Mouse (Mus musculus): ENCODE measurements at regions not wholly inside any gene's neighbourhood (a gene's known extent, or its start where the extent isn't known, plus 50 kb on each side); places are given as distances from the start of the nearest gene placed in this dataset.

GRCm38 (mm10) chr14:100792094-100792493 is 408.0 kb downstream of the Prr30 start:
- DNase-seq: no peak

DNA sequence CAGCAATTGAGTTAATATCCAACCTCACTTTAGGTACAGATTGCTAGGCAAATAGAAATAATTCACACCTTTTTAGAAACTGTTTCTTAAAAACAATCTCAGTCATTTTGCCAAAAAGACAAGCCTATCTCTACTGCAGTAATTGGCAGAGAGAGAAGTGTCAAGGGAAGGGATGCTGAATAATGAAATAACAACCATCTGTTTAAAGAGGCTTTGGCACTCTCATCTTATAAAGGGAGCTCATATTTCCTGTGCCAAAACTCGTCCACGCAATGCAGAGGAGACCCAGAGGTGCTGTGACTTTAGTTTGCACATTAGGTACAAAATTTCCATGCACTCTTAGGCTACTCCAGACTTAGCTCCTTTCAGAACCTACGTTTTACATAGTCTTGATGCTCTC is 418.2 kb downstream of the Prr30 start:
- DNase-seq: no peak

DNA sequence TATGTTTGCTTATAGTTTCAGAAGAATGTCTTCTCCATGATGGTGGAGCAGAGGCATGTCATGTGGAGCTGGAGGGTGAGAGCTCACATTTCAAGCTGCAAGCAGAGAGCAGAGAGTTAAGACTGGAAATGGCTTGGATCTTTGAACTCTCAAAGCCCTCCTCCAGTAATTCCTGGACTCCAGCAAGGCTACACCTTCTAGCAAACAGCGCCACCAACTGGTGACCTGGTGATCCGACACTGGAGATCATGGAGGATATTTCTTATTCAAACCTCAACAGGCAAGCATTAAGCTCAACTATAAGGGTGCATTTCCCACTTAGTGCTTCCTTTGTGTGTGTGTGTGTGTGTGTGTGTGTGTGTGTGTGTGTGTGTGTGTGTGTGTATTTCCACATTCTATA is 446.2 kb downstream of the Prr30 start:
- no peak for DNase-seq

DNA sequence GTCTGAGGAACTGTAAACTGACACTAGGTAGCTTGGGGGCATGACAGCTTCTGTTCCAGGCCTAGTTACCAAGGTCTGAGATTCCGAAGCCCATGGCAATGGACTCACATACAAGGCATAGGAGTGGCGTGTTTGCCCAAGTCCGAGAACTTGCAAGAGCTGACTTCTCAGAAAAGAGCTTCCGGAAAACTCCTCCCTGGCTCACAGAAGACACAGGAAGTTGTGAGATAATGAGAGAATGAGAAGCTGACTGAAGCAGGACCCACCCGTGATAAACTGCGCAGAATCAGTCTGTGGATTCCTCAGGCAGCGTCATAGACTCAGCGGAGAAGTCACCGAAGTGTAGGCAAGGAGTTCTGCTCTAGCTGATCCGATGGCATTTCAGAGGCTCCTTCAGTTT is 447.4 kb downstream of the Prr30 start:
- DNase-seq: no peak

DNA sequence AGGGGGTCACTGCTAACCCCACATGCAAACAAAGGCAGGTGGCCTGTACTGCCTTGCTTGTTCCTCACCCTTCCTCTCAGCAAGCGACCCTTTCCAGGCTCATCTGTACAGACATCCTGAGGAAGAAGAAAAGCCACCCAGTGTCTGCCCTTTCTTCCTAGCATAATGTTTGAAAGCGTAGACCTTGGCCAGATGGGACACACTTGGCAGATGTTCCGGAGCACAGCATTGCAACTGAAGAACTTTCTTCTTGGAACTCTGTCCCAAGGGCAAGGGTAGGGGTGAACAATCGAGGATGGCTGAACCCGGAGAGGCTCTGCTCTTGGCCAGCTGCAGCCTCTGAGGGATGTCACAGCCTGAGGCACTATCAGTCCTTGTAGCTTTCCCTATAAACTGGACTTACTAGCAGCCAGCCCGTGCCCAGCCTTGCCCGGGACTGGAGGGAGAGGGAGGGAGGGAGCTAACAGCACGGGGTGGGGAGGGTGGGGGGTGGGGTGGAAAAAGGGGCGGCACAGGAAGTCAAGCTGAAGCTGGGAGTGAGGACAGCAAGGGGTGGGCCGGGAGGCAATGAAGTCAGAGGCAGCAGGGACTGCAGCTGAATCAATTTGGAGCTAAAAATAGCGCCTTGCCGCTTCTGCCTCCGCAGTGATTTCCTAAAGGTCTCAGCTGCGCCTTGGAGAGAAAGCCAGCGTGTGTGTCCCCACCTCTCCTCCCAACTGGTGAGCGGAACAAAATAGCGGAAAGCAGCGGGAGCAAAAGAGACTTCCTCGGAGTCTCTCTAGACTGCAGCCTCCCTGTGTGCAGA is 450.2 kb downstream of the Prr30 start:
- DNase-seq: peak; percentile 12

- no peak for DNase-seq
These were observed 450.8 kb upstream of the Klf12 start for GRCm38 (mm10) chr14:100735276-100735675.

DNA sequence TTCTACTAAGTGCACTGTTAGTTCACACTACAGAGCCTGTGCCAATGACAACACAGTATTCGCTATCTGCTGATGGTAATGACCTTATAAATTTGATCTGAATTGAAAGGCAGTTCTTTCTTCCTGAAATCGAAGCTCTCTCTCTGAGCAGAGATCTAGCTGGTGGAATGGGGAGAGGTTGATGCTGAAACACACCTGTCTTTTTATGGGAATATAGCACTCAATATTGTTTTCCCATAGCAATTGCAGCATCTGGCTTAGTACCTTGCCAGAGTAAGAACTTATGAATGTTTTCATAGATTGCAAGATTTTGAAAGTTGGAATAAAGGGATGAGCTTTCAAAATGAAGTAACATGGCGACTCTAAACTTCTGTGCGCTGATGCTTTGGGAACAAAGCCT is 444.0 kb upstream of the Klf12 start:
- no peak for DNase-seq

- no peak for DNase-seq
These were observed 443.2 kb upstream of the Klf12 start for GRCm38 (mm10) chr14:100727701-100728100.

DNA sequence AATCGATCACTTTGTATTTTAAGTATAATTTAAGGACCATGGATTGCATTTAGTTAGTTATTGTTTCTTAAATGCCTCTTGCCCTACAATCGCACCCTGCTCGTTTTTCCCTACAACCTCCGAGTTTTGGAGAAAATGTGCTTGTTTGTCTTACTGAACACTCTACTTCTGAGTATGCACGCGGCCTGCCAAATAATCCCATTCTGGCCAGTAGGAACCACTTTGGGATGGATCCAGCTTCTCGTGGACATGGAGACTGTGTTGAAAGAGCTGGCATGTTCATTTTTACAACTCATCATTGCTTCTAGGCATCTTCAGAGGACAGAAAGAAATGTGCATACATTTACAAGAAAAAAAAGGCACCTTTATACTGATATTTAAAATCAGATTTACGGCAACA is 440.5 kb upstream of the Klf12 start:
- no peak for DNase-seq

DNA sequence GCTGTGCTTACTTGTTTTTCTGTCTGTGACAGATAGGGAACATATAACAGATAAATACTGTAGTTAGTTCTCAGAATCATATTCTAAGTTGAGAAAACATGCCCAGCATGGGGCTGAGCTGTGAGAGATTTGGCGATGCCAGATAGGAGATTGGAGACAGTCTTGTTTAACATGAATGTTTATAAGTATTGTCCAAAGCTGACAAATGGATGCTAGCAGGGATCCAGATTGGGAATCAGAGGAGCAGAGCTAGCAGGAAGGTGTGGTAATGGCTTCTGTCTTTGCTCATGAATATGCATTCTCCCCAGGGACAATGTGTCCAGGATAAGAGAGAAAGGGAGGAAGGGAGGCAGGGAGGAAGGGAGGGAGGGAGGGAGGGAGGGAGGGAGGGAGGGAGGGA is 436.2 kb upstream of the Klf12 start:
- DNase-seq: no peak

GRCm38 (mm10) chr14:100714952-100715351 is 430.5 kb upstream of the Klf12 start:
- DNase-seq: no peak

DNA sequence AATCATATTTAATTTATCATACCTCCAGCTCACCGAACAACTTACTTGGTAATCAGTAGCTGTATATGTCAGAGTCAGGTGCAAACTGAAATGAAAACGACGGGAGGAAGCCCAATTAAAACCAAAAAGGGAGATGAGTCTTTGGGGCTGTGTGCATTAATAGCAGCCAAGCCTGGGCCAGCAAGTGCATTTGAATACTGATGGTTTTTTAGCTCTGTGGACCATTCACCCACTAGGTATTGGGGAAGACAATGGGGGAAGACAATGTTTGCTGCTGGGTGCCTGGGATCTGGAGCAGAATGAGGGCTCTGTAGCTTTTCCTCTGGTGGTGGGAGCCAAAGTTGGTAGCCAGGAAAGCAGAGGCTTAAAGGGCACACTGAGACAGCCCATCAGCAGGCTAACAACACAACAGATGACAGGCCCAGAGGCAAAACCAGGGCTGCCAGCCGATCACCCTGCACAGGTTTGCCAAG is 429.6 kb upstream of the Klf12 start:
- DNase-seq: no peak

DNA sequence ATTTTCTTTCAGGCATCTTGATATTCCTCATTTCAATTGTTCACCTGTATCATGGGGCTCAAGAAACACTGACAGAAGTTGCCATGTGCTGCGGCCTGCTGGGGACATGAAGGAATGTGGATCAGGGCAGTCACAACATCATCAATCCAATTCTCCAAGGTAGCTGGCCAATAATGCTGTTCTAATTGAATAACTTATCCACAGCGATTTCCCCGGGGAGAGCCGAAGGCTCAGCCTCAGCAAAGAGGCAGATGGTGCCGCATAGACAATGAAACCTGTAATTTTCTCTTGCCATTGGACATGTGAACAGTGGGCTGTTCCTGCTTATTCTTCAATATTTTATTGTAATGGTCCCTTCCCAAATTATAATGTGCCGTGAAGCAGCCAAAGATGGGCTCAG is 429.1 kb upstream of the Klf12 start:
- DNase-seq: no peak

GRCm38 (mm10) chr14:100665361-100665955 is 381.0 kb upstream of the Klf12 start:
- DNase-seq: no peak

- no peak for DNase-seq
These were observed 379.7 kb upstream of the Klf12 start for GRCm38 (mm10) chr14:100664180-100664579.

DNA sequence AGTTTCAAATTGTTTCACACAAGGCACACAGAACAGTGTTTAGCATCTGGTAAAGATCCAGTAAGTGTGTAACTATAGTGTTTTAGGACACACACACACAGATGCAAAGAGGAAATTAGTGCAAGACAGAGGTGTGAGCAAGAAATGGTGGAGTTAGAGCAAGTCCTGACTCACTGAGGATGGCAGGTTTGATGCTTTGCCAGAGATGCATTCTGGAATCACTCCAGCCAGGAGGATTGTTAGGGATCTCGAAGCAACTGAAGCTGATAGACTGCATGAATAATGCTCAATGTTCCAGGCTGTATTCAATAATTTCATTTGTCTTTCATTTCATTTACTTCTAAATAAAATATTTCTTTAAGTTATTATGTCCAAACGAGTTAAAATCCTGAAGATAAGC is 357.6 kb upstream of the Klf12 start:
- DNase-seq: no peak

DNA sequence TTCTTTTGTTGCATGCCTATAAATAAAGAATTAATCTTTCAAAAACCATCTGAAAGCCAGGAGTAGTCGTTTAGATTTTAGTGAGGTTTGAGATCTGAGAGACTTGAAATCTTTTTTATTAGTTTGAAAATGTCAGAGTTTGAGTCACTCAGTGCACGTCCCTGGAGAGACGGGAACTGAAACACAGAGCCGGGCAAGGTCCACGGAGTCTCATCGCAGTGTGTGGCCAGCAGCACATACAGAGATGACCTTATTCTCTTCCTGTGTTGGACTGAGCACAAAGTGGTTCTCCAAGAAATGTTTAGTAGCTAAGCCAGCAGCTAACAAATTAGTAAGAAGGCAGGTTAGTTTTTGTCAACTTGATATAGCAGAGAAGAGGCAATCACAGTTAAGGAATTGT is 350.0 kb upstream of the Klf12 start:
- no peak for DNase-seq

DNA sequence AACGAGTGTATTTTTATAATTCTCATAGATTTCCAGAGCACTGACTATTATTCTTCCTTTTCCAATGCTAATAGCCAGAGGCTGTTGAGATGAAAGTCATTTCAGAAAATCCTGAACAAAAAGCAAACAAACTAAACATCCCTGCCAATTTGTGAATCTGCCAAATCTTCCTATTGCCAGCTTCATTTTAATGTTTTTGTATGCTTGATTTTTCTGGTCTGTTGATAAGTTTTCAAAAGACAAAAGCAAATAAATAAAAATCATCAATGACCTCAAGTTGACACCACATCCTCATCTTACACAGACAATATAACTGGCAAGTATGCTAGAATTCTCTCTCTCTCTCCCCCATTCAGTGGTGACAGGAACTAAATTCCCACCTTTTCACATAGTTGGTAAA is 347.2 kb upstream of the Klf12 start:
- no peak for DNase-seq

GRCm38 (mm10) chr14:100630197-100630596 is 345.7 kb upstream of the Klf12 start:
- no peak for DNase-seq

GRCm38 (mm10) chr14:100627523-100627922 is 343.0 kb upstream of the Klf12 start:
- no peak for DNase-seq

DNA sequence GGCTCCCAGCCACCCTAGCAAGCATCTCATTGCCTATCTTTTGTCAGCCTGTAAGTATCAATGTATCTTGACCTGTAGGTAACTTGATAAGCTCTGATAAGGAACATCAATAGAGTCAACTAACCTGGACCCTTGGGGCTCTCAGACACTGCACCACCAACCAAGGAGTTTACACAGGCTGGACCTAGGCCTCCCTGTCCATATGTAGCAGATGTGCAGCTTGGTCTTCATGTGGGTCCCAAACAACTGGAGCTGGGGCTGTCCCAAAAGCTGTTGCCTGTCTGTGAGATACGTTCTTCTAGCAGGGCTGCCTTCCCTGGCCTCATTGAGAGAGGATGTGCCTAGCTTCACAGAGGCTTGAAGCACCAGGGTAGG is 335.2 kb upstream of the Klf12 start:
- no peak for DNase-seq

DNA sequence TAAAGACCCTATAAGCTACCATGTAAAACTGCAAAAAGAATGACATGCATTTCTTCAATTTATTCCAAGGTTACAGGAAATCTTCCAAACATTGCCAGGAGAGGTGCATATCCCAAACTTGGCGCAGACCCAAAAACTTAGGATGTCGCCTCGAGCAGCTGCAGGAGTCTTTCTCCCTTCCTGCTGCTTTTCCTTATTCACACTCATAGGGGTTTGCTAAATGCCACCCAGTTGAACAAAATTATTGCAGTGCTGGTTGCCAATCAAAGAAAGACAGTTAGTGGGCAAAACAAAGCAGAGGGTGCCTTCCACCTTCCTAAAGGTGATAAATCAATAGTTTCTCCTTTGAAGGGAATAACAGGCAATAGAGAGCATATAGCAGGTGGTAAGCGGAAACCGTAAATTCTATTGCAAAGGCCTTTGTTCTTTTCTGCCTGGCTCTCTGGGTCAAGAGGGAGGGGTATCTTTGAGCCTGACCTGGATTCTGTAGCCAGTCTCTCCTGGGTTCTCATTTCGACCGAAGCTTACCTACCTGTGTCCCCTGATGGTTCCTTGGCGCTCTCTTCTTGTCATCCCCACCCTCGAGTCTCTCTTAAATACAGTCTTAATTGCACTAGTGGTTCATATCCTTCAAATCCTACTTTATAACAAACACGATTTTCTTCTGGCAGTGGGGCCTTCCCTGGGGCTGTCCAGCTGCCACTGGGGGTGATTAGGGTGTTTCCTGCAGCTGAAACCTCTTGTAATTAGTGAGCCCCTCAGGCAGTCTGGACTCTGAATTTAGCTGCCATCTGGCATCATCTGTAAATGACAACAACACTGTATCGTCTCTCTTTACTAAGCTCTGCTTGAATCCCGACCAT is 334.5 kb upstream of the Klf12 start:
- no peak for DNase-seq

GRCm38 (mm10) chr14:100610017-100610760 is 325.7 kb upstream of the Klf12 start:
- no peak for DNase-seq

Data from cerebellum, adult 8-10 months (tissue).